Mouse (Mus musculus) embryonic facial prominence, embryonic 15.5 days (tissue): ENCODE data around the gene Mbl2. TPM values are rescaled to one million over a fixed set of nuclear protein-coding genes. Genes with fewer than 3 reads are reported as not detected.

Experiments
- microRNA-seq: library from miRNA; unstranded; fragments of <30 nt; microRNA quantifications from one replicate; pipeline ENCODE4, GENCODE M21; 2016; ENCODE audit warnings: borderline number of aligned reads
- polyA plus RNA-seq: library from polyadenylated mRNA; unstranded; fragments of >200 nt; fragmentation: Nextera tagmentation; extraction: Ambion mirVana; gene quantifications from 2 replicates; pipeline ENCODE4 v1.2.1, GENCODE M21; 2015

Mbl2 gene
- polyA plus RNA-seq, 1 experiment from 2014 or later, result 0.25 TPM

Small RNAs within 50 kb of the gene (microRNA-seq; reads per million reads assigned to microRNA genes)
- gene Gm24108, result not detected

Other genes starting within 250 kb of the Mbl2 start
- gene Trpd52l3, start 229.2 kb upstream of the Mbl2 start, polyA plus RNA-seq, result not detected in 2 replicates
- gene Uhrf2, start 202.4 kb upstream of the Mbl2 start, polyA plus RNA-seq, result 62.2 and 65.7 TPM in 2 replicates
- 5.3 and 6.6 TPM in 2 replicates for gene Gldc, start 57.5 kb upstream of the Mbl2 start, polyA plus RNA-seq